Mouse (Mus musculus) lung, postnatal 0 days (tissue): ENCODE results near the gene Fry.

Experiments
- CTCF ChIP-seq: IDR thresholded peaks from 2 replicates; pipeline ENCODE4 v1.5.1; 2016; ENCODE audit warnings: antibody characterized with exemption, mild to moderate bottlenecking
- EP300 ChIP-seq: IDR thresholded peaks from 2 replicates; pipeline ENCODE4 v1.6.1; 2016; ENCODE audit warnings: antibody characterized with exemption, mild to moderate bottlenecking, control low read depth

- TF ChIP-seq EP300 (no peak), CTCF (no peak)
Measured at GRCm38 (mm10) chr5:150155388-150155787, 36.9 kb downstream of the Fry start.
